Mouse (Mus musculus): ENCODE data around the gene Vmn1r129. TPM values are rescaled to one million over a fixed set of nuclear protein-coding genes. Genes with fewer than 3 reads are reported as not detected.
"Not testable (repeated sequence)": the region's sequence is repeated elsewhere in the genome, so short reads cannot be mapped to it uniquely, and the experiment has no call there.

Gene Vmn1r129
- not detected in 2 replicates for polyA plus RNA-seq (2016; fragmentation: Nextera tagmentation; extraction: Ambion mirVana)

DNA sequence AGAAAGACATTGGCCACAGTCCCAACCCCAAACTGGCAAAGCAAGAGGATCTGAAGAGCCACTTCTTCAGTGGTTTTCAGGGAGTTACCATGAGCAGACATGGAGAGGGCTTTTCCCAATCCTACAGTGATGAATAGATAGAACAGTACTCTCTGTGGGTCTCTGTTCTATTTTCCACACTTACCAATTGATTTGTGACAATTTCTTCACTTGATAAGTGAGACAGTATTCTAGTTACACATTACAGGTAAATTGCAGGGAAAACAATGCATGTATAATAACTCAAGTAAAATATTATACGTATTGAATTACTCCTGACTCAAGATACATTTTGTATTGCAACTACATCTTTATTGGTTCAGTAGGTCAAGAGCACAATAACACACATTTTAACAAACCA, at the start of gene Vmn1r129:
Gene Vmn1r129, minus strand, starts transcription at position 101 of the 400 bp plus-strand sequence.
- not testable (repeated sequence) for H3K27ac ChIP-seq; ATAC-seq; H3K27me3 ChIP-seq (replicated peaks); H3K9ac ChIP-seq; H3K36me3 ChIP-seq; H3K4me3 ChIP-seq; H3K4me2 ChIP-seq; H3K9me3 ChIP-seq (replicated peaks); H3K4me1 ChIP-seq
- WGBS (ENCODE audit: insufficient replicate concordance) = no CpG with 5 or more reads among the region's 1 CpGs

DNA sequence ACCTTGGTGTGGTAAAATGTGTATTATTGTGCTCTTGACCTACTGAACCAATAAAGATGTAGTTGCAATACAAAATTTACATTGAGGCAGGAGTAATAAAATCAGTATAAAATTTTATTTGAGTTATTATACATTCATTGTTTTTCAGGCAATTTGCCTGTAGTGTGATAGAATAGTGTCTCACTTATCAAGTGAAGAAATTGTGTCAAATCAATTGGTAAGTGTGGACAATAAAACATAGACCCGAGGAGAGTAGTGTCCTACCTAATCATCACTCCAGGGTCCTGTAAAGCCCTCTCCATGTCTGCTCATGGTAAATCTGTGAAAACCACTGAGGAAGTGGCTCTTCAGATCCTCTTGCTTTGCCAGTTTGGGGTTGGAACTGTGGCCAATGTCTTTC, 12.0 kb downstream of the Vmn1r129 start, which contains the start of gene Vmn1r128:
Gene Vmn1r128, plus strand, starts transcription at position 301 of the 400 bp plus-strand sequence.
- not testable (repeated sequence) for H3K9me3 ChIP-seq (replicated peaks); H3K27me3 ChIP-seq (replicated peaks); H3K9ac ChIP-seq; H3K4me3 ChIP-seq; H3K4me1 ChIP-seq; H3K4me2 ChIP-seq; ATAC-seq; H3K27ac ChIP-seq; H3K36me3 ChIP-seq
- 67% methylated on average over 1 of the region's 1 CpGs for WGBS (ENCODE audit: insufficient replicate concordance)

DNA sequence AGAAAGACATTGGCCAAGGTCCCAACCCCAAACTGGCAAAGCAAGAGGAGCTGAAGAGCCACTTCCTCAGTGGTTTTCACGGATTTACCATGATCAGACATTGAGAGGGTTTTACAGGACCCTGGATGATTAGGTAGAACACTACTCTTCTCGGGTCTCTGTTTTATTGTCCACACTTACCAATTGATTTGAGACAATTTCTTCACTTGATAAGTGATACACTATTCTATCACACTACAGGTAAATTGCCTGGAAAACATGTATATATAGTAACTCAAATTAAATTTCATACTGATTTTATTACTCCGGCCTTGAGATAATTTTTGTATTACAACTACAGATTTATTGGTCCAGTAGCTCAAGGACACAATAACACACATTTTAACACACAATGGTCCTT, 41.3 kb downstream of the Vmn1r129 start, which contains the start of gene Vmn1r127:
Gene Vmn1r127, minus strand, starts transcription at position 101 of the 400 bp plus-strand sequence.
- not testable (repeated sequence) for ATAC-seq; H3K4me1 ChIP-seq; H3K27me3 ChIP-seq (replicated peaks); H3K4me2 ChIP-seq; H3K4me3 ChIP-seq; H3K36me3 ChIP-seq; H3K27ac ChIP-seq; H3K9me3 ChIP-seq (replicated peaks); H3K9ac ChIP-seq
- no CpG with 5 or more reads among the region's 3 CpGs for WGBS (ENCODE audit: insufficient replicate concordance)

Other genes starting within 250 kb of the Vmn1r129 start
- gene Vmn1r122, start 227.2 kb downstream of the Vmn1r129 start, polyA plus RNA-seq (2016; fragmentation: Nextera tagmentation; extraction: Ambion mirVana) = not detected in 2 replicates
- not detected in 2 replicates for gene Vmn1r123, start 199.1 kb downstream of the Vmn1r129 start, polyA plus RNA-seq (2016; fragmentation: Nextera tagmentation; extraction: Ambion mirVana)
- not detected in 2 replicates for gene Gm5157, start 170.9 kb downstream of the Vmn1r129 start, polyA plus RNA-seq (2016; fragmentation: Nextera tagmentation; extraction: Ambion mirVana)
- not detected in 2 replicates for gene Vmn1r124, start 100.7 kb downstream of the Vmn1r129 start, polyA plus RNA-seq (2016; fragmentation: Nextera tagmentation; extraction: Ambion mirVana)
- not detected in 2 replicates for gene Vmn1r125, start 89.1 kb downstream of the Vmn1r129 start, polyA plus RNA-seq (2016; fragmentation: Nextera tagmentation; extraction: Ambion mirVana)
- not detected in 2 replicates for gene Vmn1r126, start 59.8 kb downstream of the Vmn1r129 start, polyA plus RNA-seq (2016; fragmentation: Nextera tagmentation; extraction: Ambion mirVana)
- gene Vmn1r127, start 41.4 kb downstream of the Vmn1r129 start, polyA plus RNA-seq (2016; fragmentation: Nextera tagmentation; extraction: Ambion mirVana) = not detected in 2 replicates
- not detected in 2 replicates for gene Vmn1r128, start 11.9 kb downstream of the Vmn1r129 start, polyA plus RNA-seq (2016; fragmentation: Nextera tagmentation; extraction: Ambion mirVana)
- not detected in 2 replicates for gene Gm6882, start 71.5 kb upstream of the Vmn1r129 start, polyA plus RNA-seq (2016; fragmentation: Nextera tagmentation; extraction: Ambion mirVana)
- gene Vmn1r130, start 150.5 kb upstream of the Vmn1r129 start, polyA plus RNA-seq (2016; fragmentation: Nextera tagmentation; extraction: Ambion mirVana) = not detected in 2 replicates
- gene Vmn1r131, start 184.8 kb upstream of the Vmn1r129 start, polyA plus RNA-seq (2016; fragmentation: Nextera tagmentation; extraction: Ambion mirVana) = not detected in 2 replicates

Data from liver, embryonic 12.5 days (tissue).